Mouse (Mus musculus): ENCODE data around the gene Lgals9. TPM values are rescaled to one million over a fixed set of nuclear protein-coding genes. Genes with fewer than 3 reads are reported as not detected.

The Lgals9 gene
- polyA plus RNA-seq, 1 experiment from 2014 or later, result 45.7 TPM

DNA sequence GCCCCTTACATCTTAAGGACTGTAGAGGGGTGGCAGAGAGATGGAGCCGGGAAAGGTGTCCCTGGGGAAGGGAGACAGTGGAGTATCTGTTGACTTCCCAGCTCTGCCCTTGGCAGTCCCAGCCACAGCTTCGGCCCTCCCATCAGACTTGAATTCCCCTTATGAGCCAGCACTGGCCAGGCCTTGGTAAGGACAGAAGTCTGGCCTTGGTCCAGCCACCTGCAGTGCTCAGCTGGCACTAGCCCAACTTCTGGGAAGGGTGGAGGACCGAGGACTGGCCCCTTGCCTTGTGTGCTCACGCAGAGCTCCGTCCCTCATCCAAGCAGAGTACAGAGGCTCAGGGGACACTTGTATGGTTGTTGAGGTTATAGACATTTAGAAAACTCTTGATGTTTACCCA is 55.4 kb downstream of the Lgals9 start:
- H3K4me1 ChIP-seq, result no peaks in the 10 kb centered on the region
- H3K27ac ChIP-seq, result no peak overlapping the region
- H3K27me3 ChIP-seq (replicated peaks), result peaks cover 42% of the 10 kb centered on the region
- no peak overlapping the region for H3K4me3 ChIP-seq
- no peaks in the 10 kb centered on the region for H3K9me3 ChIP-seq (replicated peaks)
- no peak overlapping the region for H3K9ac ChIP-seq
- WGBS (ENCODE audit: insufficient replicate concordance), result 83% methylated on average over 5 of the region's 5 CpGs
- H3K36me3 ChIP-seq, result no peaks in the 10 kb centered on the region
- H3K4me2 ChIP-seq, result no peak overlapping the region
- ATAC-seq, result no peak

DNA sequence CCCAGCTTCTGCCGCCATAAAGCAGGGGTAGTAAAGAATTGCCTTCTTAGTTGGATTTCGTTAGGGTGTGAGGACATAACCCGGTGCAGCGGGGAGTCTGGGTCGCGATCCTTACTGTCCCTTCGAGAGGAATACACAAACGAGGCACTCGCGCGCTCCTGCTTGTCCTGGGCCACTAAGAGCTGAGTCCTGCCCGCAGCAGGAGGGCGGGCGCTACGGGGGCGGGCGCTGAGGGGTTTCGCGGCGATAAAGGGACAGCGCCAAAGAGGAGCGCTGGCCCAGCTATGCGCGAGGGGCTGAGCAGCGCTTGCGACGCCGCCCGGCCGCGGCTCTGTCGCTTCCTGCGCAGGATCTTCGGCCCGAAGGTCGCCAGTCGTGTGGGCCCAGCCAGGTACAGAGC is 59.8 kb downstream of the Lgals9 start:
- Histone ChIP-seq H3K9ac (no peak overlapping the region), H3K27ac (no peak overlapping the region), H3K36me3 (no peaks in the 10 kb centered on the region), H3K9me3 (replicated peaks) (no peaks in the 10 kb centered on the region), H3K27me3 (replicated peaks) (peaks cover 77% of the 10 kb centered on the region), H3K4me3 (peak overlapping the region; percentile 40), H3K4me1 (no peaks in the 10 kb centered on the region), H3K4me2 (peak overlapping the region; percentile 62)
- 1% methylated on average over 37 of the region's 37 CpGs for WGBS (ENCODE audit: insufficient replicate concordance)
- no peak for ATAC-seq

DNA sequence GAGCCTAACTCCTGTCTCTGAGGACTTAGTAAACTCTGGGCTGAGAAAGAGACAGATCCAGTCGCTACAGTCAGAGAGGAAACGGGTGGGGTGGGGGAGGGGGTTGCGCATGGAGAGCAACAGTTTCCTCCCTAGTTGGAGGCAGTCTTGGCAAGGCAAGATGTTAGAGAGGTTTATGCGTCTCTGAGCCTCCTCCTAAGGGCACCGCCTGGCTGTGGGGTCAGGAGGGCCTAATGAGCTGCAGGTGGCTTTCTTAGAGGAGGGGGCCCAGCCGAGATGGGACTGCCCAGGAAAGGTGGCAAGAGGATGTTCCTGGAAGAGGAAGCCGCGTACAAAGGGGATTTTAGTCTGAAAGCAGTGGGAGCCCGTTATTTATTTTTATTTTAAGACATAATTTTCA is 60.6 kb downstream of the Lgals9 start:
- Histone ChIP-seq H3K4me1 (no peaks in the 10 kb centered on the region), H3K27me3 (replicated peaks) (peaks cover 77% of the 10 kb centered on the region), H3K36me3 (no peaks in the 10 kb centered on the region), H3K4me2 (no peak overlapping the region), H3K9ac (no peak overlapping the region), H3K27ac (no peak overlapping the region), H3K9me3 (replicated peaks) (no peaks in the 10 kb centered on the region), H3K4me3 (no peak overlapping the region)
- ATAC-seq, result no peak
- 10% methylated on average over 9 of the region's 9 CpGs for WGBS (ENCODE audit: insufficient replicate concordance)

DNA sequence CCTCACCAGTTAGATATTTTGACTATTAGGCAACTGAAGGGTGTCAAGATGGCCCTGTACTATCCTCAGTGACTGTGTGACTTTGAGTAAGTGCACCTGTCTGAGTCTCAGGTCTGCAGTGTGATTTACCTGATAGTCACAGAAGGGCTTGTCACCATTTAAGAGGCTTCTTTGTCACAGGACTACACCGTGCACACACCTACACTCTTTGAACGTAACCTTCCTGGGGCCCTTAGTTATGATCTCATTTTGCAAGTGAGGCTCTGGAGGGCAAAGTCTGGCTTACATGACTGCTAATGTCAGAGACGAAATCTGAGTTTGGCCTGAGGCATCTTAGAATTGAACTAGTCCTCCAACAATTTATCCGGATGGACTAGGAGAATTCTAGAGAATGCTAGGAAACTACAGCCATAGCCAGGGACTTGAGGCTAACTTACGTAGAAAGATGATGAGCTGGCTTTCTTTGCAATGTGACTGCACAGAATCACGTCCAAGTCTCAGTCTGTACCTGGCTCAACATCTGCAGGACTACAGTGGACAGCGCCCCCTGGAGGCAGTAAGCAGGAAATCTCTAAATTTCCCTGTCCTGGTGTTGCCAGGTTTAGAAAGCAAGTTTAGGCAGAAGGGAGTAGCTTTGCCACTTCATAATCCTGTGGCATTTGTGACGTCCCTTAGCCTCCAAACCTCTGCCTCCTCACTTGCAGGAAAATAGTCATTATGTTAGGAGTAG is 61.9 kb downstream of the Lgals9 start:
- Histone ChIP-seq H3K9me3 (replicated peaks) (no peaks in the 10 kb centered on the region), H3K4me3 (no peak overlapping the region), H3K4me2 (no peak overlapping the region), H3K4me1 (no peaks in the 10 kb centered on the region), H3K27me3 (replicated peaks) (peaks cover 71% of the 10 kb centered on the region), H3K27ac (no peak overlapping the region), H3K36me3 (no peaks in the 10 kb centered on the region), H3K9ac (no peak overlapping the region)
- ATAC-seq, result no peak
- WGBS (ENCODE audit: insufficient replicate concordance), result 31% methylated on average over 8 of the region's 8 CpGs

DNA sequence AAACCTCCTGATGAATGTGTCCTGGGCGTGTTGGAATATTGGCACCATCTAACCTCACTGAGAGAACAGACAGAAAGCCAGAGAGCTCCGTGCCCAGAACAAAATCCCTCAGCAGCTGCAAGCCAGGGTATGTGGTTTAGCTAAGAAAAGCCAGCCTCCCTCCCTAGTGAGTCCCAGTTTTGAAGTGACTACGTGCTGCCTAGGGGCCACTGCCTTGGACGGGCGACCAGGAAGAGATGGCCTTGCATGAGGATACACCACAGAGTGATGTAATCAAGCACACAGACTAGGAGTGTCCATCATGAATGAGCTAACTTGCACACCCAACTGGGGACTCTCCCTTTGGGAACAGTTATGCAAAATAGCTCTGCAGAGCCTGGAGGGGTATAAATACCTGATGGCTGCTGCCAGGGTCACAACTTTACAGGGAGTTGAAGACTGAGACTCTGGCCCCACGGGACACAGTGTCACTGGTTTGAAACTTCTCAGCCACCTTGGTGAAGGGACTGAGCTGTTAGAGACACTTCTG is 64.3 kb downstream of the Lgals9 start, which contains the start of gene Nos2:
Nos2 (plus strand) TSS at position 377 of the 529 bp plus-strand sequence.
- H3K9ac ChIP-seq, result no peak within 1 kb of the TSS
- no peaks in the 10 kb centered on the region for H3K9me3 ChIP-seq (replicated peaks)
- H3K4me1 ChIP-seq, result no peaks in the 10 kb centered on the region
- no peak within 1 kb of the TSS for H3K4me2 ChIP-seq
- no peak for ATAC-seq
- H3K27me3 ChIP-seq (replicated peaks), result peaks cover 50% of the 10 kb centered on the region
- H3K27ac ChIP-seq, result no peak within 1 kb of the TSS
- H3K36me3 ChIP-seq, result no peaks in the 10 kb centered on the region
- H3K4me3 ChIP-seq, result no peak within 1 kb of the TSS
- 24% methylated on average over 6 of the region's 6 CpGs for WGBS (ENCODE audit: insufficient replicate concordance)

DNA sequence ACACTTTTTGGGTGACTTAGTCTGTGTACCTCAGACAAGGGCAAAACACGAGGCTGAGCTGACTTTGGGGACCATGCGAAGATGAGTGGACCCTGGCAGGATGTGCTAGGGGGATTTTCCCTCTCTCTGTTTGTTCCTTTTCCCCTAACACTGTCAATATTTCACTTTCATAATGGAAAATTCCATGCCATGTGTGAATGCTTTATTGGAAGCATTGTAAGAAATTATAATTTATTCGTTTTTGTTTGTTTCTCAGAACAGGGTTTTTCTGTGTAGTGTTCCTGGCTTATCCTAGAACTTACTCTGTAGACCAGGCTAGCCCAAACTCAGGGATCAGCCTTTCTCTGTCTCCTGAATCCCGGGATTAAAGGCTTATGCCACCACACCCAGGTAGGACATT is 65.0 kb downstream of the Lgals9 start:
- no peak for ATAC-seq
- no peak overlapping the region for H3K4me3 ChIP-seq
- H3K9me3 ChIP-seq (replicated peaks), result no peaks in the 10 kb centered on the region
- no peak overlapping the region for H3K9ac ChIP-seq
- no peak overlapping the region for H3K27ac ChIP-seq
- no peaks in the 10 kb centered on the region for H3K36me3 ChIP-seq
- H3K27me3 ChIP-seq (replicated peaks), result peaks cover 42% of the 10 kb centered on the region
- H3K4me1 ChIP-seq, result no peaks in the 10 kb centered on the region
- no peak overlapping the region for H3K4me2 ChIP-seq
- 44% methylated on average over 4 of the region's 4 CpGs for WGBS (ENCODE audit: insufficient replicate concordance)

DNA sequence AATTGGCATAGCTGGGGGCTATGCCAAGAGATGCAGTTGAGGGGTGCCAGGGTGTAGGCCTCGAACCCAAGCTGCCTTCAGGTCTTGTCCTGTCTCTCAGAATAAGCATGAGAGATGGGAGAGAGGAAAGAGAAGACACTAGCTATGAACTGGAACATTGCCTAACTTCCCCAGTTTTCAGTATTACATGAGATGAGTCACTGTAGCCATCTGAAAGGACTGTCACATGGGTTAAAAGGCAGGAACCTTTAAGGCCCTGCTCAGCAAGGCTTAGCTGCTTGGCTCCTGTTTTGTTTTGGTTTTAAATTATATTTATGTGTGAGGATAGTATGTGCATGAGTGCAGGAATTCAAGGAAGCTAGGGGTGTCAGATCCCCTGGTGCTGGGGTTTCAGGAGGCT is 68.3 kb downstream of the Lgals9 start:
- no peaks in the 10 kb centered on the region for H3K4me1 ChIP-seq
- no peaks in the 10 kb centered on the region for H3K9me3 ChIP-seq (replicated peaks)
- H3K4me2 ChIP-seq, result no peak overlapping the region
- no peak overlapping the region for H3K4me3 ChIP-seq
- peaks cover 18% of the 10 kb centered on the region for H3K27me3 ChIP-seq (replicated peaks)
- WGBS (ENCODE audit: insufficient replicate concordance), result 67% methylated on average over 1 of the region's 1 CpGs
- no peak overlapping the region for H3K27ac ChIP-seq
- H3K9ac ChIP-seq, result no peak overlapping the region
- no peak for ATAC-seq
- H3K36me3 ChIP-seq, result no peaks in the 10 kb centered on the region

DNA sequence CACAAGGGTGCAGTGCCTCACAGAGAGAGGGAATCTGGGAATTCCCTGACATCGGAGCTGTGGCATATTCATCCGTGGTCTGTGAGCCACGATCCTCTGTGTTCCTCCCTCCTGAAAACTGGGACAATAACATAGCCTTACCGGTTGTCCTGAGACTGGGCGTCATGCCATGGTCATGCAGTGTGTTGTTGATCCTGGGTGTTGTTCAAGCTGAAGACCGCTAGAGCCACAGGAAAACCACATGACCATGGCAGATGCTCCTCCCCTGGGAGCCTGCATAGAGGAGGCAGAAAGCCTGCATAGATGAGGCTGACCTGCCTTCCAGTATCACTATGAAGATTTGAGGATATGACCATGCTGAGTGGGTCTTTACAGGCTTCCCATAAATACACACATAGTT is 69.3 kb downstream of the Lgals9 start:
- H3K4me2 ChIP-seq, result no peak overlapping the region
- peaks cover 14% of the 10 kb centered on the region; the same call in 1 of the 2 replicates for H3K27me3 ChIP-seq (replicated peaks)
- no peak for ATAC-seq
- no peak overlapping the region for H3K27ac ChIP-seq
- H3K4me1 ChIP-seq, result no peaks in the 10 kb centered on the region
- no peak overlapping the region for H3K4me3 ChIP-seq
- no peaks in the 10 kb centered on the region for H3K36me3 ChIP-seq
- 59% methylated on average over 6 of the region's 6 CpGs for WGBS (ENCODE audit: insufficient replicate concordance)
- no peaks in the 10 kb centered on the region for H3K9me3 ChIP-seq (replicated peaks)
- no peak overlapping the region for H3K9ac ChIP-seq

Other genes with a start within 250 kb of the Lgals9 start
- gene Ccnq, start 233.2 kb downstream of the Lgals9 start, polyA plus RNA-seq (2016; fragmentation: Nextera tagmentation; extraction: Ambion mirVana), result 30.3 and 32.4 TPM in 2 replicates
- gene Lyrm9, start 158.4 kb downstream of the Lgals9 start, polyA plus RNA-seq (2016; fragmentation: Nextera tagmentation; extraction: Ambion mirVana), result 22.5 and 28.1 TPM in 2 replicates
- 0.07 and 0.13 TPM in 2 replicates for gene Nos2, start 64.2 kb downstream of the Lgals9 start, polyA plus RNA-seq (2016; fragmentation: Nextera tagmentation; extraction: Ambion mirVana)
- gene Ksr1, start 161.5 kb upstream of the Lgals9 start, polyA plus RNA-seq (2016; fragmentation: Nextera tagmentation; extraction: Ambion mirVana), result 2.4 and 3.1 TPM in 2 replicates